Mouse (Mus musculus) testis, adult 2 months (tissue): ENCODE measurements at regions not wholly inside any gene's neighbourhood (a gene's known extent, or its start where the extent isn't known, plus 50 kb on each side); places are given as distances from the start of the nearest gene placed in this dataset.

ENCODE experiments used
- H3K27ac ChIP-seq: fragments of 200-500 bp; 2 replicates; pipeline ENCODE4 v1.5.1; 2012; ENCODE audit warnings: low read depth, low read length; ENCODE audit not compliant: control insufficient read depth, insufficient read depth
- H3K27me3 ChIP-seq: fragments of 200-500 bp; 2 replicates; pipeline ENCODE4 v1.6.1; 2012; ENCODE audit warnings: mild to moderate bottlenecking, low read length, moderate library complexity; ENCODE audit not compliant: control insufficient read depth, insufficient read depth
- H3K36me3 ChIP-seq: fragments of 200-500 bp; 2 replicates; pipeline ENCODE4 v1.6.1; 2012; ENCODE audit warnings: mild to moderate bottlenecking, low read length; ENCODE audit not compliant: control insufficient read depth, insufficient read depth
- H3K4me1 ChIP-seq: fragments of 200-500 bp; 2 replicates; pipeline ENCODE4 v1.6.1; 2012; ENCODE audit warnings: low read length; ENCODE audit not compliant: control insufficient read depth, insufficient read depth
- H3K4me3 ChIP-seq: fragments of 200-500 bp; 2 replicates; pipeline ENCODE4 v1.5.1; 2012; ENCODE audit warnings: low read depth, mild to moderate bottlenecking, low read length, moderate library complexity, mixed read lengths; ENCODE audit not compliant: control insufficient read depth
- CTCF ChIP-seq: fragments of 200-500 bp; IDR thresholded peaks from 2 replicates; pipeline ENCODE4 v1.5.1; 2012; ENCODE audit warnings: low read depth, mild to moderate bottlenecking, inconsistent platforms, low read length, moderate library complexity; ENCODE audit not compliant: control insufficient read depth, insufficient read depth, insufficient replicate concordance
- POLR2A ChIP-seq: fragments of 200-500 bp; IDR thresholded peaks from 2 replicates; pipeline ENCODE4 v1.6.1; 2012; ENCODE audit warnings: low read depth, mild to moderate bottlenecking, inconsistent platforms, low read length, moderate library complexity; ENCODE audit not compliant: control insufficient read depth

DNA sequence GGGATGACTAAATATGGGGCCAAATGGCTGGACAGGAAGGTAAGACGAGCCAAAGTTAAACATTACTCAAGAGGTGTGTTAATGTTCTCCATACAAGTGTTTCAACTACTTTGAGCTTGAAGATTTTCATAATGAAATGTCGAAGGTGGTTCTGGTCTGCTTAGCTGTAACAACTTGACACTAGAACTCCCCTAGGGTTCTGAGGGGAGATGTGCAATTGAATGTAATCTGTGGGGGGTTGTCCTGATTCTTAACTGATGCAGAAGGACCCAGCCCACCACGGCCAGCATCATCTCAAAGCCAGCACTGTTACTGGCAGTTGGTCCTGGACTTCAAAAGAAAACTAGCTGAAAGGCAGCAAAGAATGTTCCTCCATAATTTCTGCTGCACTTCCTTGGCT lies 55.3 kb downstream of the Gpr88 start:
- TF ChIP-seq POLR2A (no peak), CTCF (no peak)
- Histone ChIP-seq H3K36me3 (no peaks in the 10 kb centered on the region), H3K4me1 (no peaks in the 10 kb centered on the region)

DNA sequence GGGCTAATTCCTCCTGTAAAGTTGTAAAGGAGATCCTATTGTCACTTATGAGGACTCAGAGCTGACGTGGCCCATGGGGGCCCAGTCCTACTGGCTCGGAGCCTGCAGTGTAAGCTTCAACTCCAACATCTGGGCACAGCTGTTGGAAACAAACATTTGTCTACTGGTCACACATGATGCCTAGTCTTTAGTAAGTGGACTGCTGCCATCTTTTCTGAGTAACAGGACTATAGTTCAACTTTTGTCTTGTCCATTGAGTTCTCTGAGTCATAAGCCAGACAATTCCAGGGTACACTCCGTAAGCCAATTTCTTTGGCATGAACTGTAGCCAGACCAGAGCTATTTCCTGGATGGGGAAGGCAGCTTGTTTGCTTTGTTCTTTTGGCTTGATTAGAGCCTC lies 58.6 kb downstream of the Gpr88 start:
- no peak for TF ChIP-seq CTCF
- no peak for TF ChIP-seq POLR2A
- Histone ChIP-seq H3K36me3 (no peaks in the 10 kb centered on the region), H3K27me3 (no peaks in the 10 kb centered on the region), H3K4me3 (no peak overlapping the region), H3K27ac (no peak overlapping the region), H3K4me1 (no peaks in the 10 kb centered on the region)

More for the DNA sequence above, 55.3 kb downstream of the Gpr88 start:
- no peak overlapping the region for H3K27ac ChIP-seq
- no peaks in the 10 kb centered on the region for H3K27me3 ChIP-seq
- H3K4me3 ChIP-seq: no peak overlapping the region

DNA sequence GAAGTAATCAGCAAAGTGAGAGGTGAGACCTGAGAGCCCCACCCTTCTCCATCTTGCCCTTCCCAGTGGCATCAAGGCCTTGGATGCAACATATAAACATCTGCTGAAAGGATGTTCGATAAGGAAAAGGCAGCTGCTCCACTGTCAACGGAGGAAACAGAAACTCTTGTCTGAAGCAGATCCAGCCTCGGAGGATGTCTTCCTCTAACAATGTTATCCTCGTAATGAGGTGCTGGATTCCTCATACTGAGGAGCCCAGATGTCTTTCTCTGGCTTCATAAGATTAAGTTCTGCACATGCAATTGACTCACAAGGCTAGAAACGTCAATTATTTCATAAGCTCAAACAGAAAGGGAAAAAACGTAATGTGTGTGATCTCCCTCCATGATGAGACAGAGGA lies 61.8 kb upstream of the Vcam1 start:
- H3K4me3 ChIP-seq: no peak overlapping the region
- no peaks in the 10 kb centered on the region for H3K4me1 ChIP-seq
- H3K27ac ChIP-seq: no peak overlapping the region
- no peaks in the 10 kb centered on the region for H3K27me3 ChIP-seq
- H3K36me3 ChIP-seq: no peaks in the 10 kb centered on the region
- TF ChIP-seq CTCF: no peak
- TF ChIP-seq POLR2A: no peak

DNA sequence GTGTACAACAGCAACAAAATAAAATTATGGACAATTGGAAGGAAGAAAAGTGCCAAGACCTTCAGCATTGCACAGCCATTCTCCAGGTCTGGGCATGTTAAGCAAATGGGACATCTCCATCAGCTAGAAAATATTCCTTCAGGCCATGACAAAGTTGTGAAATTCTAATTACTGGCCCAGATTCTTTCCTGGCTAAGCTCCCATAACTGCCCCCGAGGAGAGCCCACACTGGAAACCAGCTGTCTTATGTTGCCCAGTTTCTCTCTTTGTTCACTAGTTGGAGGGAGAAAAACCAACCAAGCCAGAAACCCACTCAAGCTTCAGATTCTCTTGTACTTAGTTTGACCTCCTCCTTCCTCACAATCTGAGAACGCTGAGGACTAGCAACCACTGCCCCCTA lies 61.2 kb upstream of the Vcam1 start:
- no peaks in the 10 kb centered on the region for H3K4me1 ChIP-seq

DNA sequence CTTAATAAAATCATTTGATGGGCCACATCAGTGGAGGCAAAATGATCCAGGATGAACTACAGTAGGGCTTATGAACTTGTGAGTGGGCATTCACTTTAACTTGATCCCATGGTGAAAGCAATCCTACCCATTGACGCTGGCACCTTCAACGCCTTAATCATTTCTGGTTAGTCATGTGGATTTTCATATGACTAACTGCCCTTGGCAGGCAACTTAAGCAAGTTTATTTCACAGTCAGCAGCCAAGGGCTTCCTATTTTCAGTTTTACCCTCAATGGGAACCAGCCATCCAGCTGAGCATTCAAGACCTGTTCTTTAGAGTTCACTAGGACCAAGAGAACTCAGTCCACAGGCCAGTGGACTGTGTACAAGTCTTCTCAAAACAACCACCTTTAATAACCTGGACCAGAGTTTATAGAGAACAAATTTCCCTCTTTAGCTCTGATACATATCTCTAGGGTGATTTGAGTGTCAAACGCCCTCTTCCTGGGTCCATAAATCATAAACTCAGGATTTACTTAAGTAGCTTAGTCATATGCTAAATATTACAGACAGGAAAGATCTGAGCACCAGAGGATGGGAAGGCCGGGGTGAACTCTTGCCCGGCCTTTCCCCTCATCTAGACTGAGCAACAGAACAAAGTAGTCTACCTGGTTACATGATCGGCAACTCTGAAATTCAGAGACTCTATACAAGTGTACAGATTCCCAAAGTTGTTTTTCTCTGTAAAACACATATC lies 60.0 kb upstream of the Vcam1 start:
- Histone ChIP-seq H3K4me3 (no peak overlapping the region), H3K27me3 (no peaks in the 10 kb centered on the region), H3K36me3 (no peaks in the 10 kb centered on the region), H3K27ac (no peak overlapping the region), H3K4me1 (no peaks in the 10 kb centered on the region)
- TF ChIP-seq CTCF: no peak
- no peak for TF ChIP-seq POLR2A

More for the DNA sequence above, 61.2 kb upstream of the Vcam1 start:
- no peak overlapping the region for H3K27ac ChIP-seq
- no peak overlapping the region for H3K4me3 ChIP-seq
- TF ChIP-seq POLR2A (no peak), CTCF (no peak)
- no peaks in the 10 kb centered on the region for H3K27me3 ChIP-seq
- H3K36me3 ChIP-seq: no peaks in the 10 kb centered on the region

DNA sequence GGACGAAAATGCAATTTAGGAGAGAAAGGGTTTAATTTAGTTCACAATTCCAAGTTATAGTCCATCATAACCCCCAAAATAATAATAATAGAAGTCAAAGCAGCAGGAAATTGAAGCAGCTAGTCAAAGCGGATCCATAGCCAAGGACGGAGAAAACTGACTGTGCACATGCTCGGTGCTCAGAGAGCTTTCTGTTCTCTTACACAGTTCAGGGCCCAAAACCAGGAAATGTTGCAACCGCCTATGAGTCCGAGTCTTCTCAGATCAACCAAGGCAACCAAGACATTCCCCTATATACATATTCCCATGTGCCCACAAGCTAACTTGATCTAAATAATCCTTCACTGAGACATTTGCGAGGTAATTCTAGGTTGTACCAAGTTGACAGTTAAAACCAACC lies 55.7 kb upstream of the Vcam1 start:
- no peaks in the 10 kb centered on the region for H3K27me3 ChIP-seq
- TF ChIP-seq POLR2A (no peak), CTCF (no peak)
- H3K27ac ChIP-seq: no peak overlapping the region
- H3K36me3 ChIP-seq: no peaks in the 10 kb centered on the region
- no peak overlapping the region for H3K4me3 ChIP-seq
- no peaks in the 10 kb centered on the region for H3K4me1 ChIP-seq

DNA sequence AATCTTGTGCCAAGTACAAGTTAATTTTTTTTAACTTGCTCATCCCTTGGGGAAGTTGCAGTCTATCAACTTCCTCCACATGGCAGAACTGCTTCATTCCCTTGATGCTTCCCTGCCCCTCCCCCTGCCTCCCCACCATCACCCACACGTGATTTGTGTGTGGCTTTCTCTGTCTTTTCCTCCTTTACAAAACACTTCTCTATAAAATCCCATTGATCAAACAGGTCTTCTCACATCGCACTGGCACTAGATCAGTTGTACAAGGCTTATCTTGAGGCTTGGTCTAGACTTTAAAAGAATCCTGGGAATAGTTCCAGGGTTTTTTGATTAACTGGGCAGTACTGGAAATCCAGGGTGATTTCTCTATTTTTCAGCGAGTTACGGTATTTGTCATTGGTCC lies 55.0 kb upstream of the Vcam1 start:
- H3K4me1 ChIP-seq: no peaks in the 10 kb centered on the region
- TF ChIP-seq POLR2A (no peak), CTCF (no peak)
- no peak overlapping the region for H3K27ac ChIP-seq
- H3K27me3 ChIP-seq: no peaks in the 10 kb centered on the region
- no peaks in the 10 kb centered on the region for H3K36me3 ChIP-seq
- no peak overlapping the region for H3K4me3 ChIP-seq
